Mouse (Mus musculus) CH12.LX (cell line): Measurements from ENCODE around the gene Zfyve1.

Experiments used
- MAFK ChIP-seq: IDR thresholded peaks from 2 replicates; pipeline ENCODE4 v1.6.1; 2011; ENCODE audit warnings: low read length, improper control_type of control experiment; ENCODE audit not compliant: insufficient replicate concordance
- NELFE ChIP-seq: IDR thresholded peaks from 2 replicates; pipeline ENCODE4 v1.6.1; 2011; ENCODE audit warnings: low read depth, low read length, improper control_type of control experiment
- UBTF ChIP-seq: IDR thresholded peaks from 2 replicates; pipeline ENCODE4 v1.6.1; 2012; ENCODE audit warnings: low read depth, mild to moderate bottlenecking, inconsistent platforms, low read length, improper control_type of control experiment, moderate library complexity
- ZC3H11A ChIP-seq: IDR thresholded peaks from 2 replicates; pipeline ENCODE4 v1.6.1; 2012; ENCODE audit warnings: low read depth, mild to moderate bottlenecking, inconsistent platforms, low read length, improper control_type of control experiment

- peak; percentile 34 for TF ChIP-seq UBTF
- TF ChIP-seq MAFK: no peak
- TF ChIP-seq ZC3H11A: no peak
- peak; percentile 87 for TF ChIP-seq NELFE
These were observed 35.0 kb upstream of the Zfyve1 start for GRCm38 (mm10) chr12:83631743-83632679.
